Mouse (Mus musculus): ENCODE results near the gene Bglap3. TPM values are rescaled to one million over a fixed set of nuclear protein-coding genes. Genes with fewer than 3 reads are reported as not detected.
A peak's percentile ranks its signal among the peaks of the same experiment; 100 is the strongest.
"Not testable (repeated sequence)": the region's sequence is repeated elsewhere in the genome, so short reads cannot be mapped to it uniquely, and the experiment has no call there.

Bglap3 gene
- total RNA-seq, 2 experiments from 2014 or later, result 1.8 TPM; not detected in 1

DNA sequence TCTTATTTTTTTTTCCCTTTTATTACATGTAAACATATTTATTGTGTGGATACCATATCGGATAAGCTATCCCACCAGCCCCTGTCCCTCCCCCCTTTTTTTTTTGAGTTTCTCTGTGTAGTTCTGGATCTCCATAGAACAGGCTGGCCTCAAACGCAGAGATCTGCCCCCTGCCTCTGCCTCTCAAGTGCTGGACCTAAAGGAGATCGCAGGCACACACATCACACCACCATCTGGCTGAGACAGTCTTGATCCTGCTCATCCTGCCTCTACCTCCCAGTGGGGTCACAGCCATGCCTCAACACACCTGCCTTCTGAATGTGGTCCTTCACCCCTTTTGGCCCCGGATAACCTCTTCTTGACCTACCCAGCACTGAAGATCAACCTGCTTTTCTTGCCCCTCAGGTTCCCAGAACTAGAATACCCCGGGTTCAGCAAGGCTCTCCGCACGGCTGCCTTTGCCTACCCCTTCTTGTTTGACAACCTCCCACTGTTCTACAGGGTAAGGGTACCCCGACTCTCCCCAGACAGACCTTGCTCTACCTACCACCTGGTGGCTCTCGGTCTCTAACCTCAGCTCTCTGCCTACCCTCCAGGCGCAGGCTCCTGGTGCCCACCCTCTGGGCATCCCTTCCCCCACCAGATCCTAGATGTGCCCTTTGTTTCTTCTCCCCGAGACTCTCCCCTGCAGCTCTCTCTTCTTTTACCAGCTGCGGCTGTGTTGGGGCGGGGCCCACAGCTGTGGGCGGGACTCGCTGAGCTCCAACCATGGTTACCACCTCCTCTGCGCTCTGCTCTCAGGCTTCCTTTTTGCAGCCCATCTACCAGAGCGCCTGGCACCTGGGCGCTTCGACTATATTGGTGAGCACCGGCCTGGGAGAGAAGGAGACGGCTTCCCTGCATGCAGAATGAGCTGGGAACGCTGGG, 9.1 kb upstream of the Bglap3 start:
- intact Hi-C loops (cut with DNase I); DNase-seq (ENCODE audit: low spot score in 2 of 2): not testable (repeated sequence)

- intact Hi-C loops (cut with DNase I); DNase-seq (ENCODE audit: low spot score in 2 of 2): not testable (repeated sequence)
Observed at GRCm38 (mm10) chr3:88378599-88378998, 6.1 kb upstream of the Bglap3 start, which contains the start of gene Bglap2. Gene Bglap2 (minus strand): TSS chr3:88378699.

- DNase-seq (ENCODE audit: low spot score in 2 of 2); intact Hi-C loops (cut with DNase I): not testable (repeated sequence)
Observed at GRCm38 (mm10) chr3:88376644-88377043, 4.1 kb upstream of the Bglap3 start.

- intact Hi-C loops (cut with DNase I), result not testable (repeated sequence)
Observed at GRCm38 (mm10) chr3:88375750-88376626, 3.4 kb upstream of the Bglap3 start.

DNA sequence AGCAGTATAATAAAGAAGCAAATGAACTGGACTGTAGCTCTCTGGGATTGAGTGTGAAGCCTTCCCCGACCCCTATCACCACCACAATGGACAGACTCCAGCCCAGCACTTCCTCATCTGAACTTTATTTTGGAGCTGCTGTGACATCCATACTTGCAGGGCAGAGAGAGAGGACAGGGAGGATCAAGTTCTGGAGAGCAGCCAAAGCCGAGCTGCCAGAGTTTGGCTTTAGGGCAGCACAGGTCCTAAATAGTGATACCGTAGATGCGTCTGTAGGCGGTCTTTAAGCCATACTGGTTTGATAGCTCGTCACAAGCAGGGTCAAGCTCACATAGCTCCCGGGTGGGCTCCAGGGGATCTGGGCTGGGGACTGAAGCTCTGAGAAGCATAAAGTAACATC, 4.0 kb downstream of the Bglap3 start:
- intact Hi-C loops (cut with DNase I); DNase-seq (ENCODE audit: low spot score in 2 of 2): not testable (repeated sequence)

More at GRCm38 (mm10) chr3:88375750-88376626, 3.4 kb upstream of the Bglap3 start:
- DNase-seq (ENCODE audit: low spot score in 2 of 2), result not testable (repeated sequence)

GRCm38 (mm10) chr3:88367517-88367916, 5.0 kb downstream of the Bglap3 start:
- intact Hi-C loops (cut with DNase I), result not testable (repeated sequence)

GRCm38 (mm10) chr3:88366830-88367428, 5.6 kb downstream of the Bglap3 start:
- intact Hi-C loops (cut with DNase I), result not testable (repeated sequence)
- peak; percentile 72 to 75 for DNase-seq (ENCODE audit: low spot score in 2 of 2)

More at GRCm38 (mm10) chr3:88367517-88367916, 5.0 kb downstream of the Bglap3 start:
- DNase-seq (ENCODE audit: low spot score in 2 of 2), result not testable (repeated sequence)

- DNase-seq (ENCODE audit: low spot score in 2 of 2), result peak in 1 of 2 experiments; percentile 43
- intact Hi-C loops (cut with DNase I), result no loop called here
Observed at GRCm38 (mm10) chr3:88365705-88366361, 6.7 kb downstream of the Bglap3 start.

DNA sequence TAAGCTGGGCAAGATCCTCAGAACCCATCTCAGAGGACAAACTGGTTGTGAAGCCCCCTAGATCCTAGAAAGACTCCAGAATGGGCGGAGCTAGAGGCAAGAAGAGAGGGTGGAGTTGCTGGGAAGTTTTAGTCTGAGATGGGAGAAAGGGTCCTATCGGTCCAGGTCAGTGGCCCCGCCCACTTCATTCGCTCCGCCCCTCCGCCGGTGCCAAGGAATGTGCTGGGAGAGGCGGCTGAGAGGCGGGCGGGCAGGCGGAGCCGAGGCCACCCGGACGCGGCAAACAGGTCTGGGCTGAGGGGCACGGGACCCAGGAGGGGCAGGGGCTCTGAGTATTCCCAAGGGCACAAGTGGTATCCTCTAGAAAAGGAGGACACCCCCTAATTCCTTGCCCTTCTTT, 8.2 kb downstream of the Bglap3 start, which contains the start of gene Paqr6:
Paqr6 (plus strand) TSS at position 248 of the 400 bp plus-strand sequence.
- intact Hi-C loops (cut with DNase I), result no loop called here
- DNase-seq (ENCODE audit: low spot score in 2 of 2), result no peak

GRCm38 (mm10) chr3:88363700-88364099, 8.8 kb downstream of the Bglap3 start:
- intact Hi-C loops (cut with DNase I), result no loop called here
- DNase-seq (ENCODE audit: low spot score in 2 of 2), result no peak

GRCm38 (mm10) chr3:88361612-88362313, 10.8 kb downstream of the Bglap3 start:
- intact Hi-C loops (cut with DNase I), result no loop called here
- DNase-seq (ENCODE audit: low spot score in 2 of 2), result no peak

DNA sequence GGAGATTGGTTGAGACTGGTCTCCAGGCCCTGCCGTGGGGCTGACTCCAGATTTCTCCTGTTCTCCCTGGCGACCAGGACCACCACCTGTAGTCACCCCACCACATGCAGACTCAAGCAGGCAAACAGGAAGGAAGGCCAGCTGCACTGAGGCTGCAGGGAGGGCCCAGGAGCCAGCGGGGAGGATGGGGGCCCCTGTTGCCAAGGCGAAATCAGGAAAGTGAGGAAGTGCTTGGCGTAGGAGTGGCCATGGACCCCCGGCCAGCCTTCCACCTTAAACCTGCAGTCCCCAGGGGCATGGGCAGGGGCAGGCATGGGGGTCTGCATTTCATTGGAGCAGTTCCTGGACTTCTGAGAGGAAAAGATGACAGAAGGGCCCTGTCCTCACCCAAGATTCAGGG, 11.4 kb downstream of the Bglap3 start:
- intact Hi-C loops (cut with DNase I), result no loop called here
- no peak for DNase-seq (ENCODE audit: low spot score in 2 of 2)

- no peak for DNase-seq (ENCODE audit: low spot score in 2 of 2)
- intact Hi-C loops (cut with DNase I), result no loop called here
Observed at GRCm38 (mm10) chr3:88359989-88360388, 12.6 kb downstream of the Bglap3 start.

GRCm38 (mm10) chr3:88359584-88359983, 13.0 kb downstream of the Bglap3 start:
- intact Hi-C loops (cut with DNase I), result no loop called here
- no peak for DNase-seq (ENCODE audit: low spot score in 2 of 2)

GRCm38 (mm10) chr3:88354396-88355165, 18.0 kb downstream of the Bglap3 start:
- DNase-seq (ENCODE audit: low spot score in 2 of 2), result no peak

GRCm38 (mm10) chr3:88352907-88353306, 19.6 kb downstream of the Bglap3 start:
- DNase-seq (ENCODE audit: low spot score in 2 of 2), result no peak
- intact Hi-C loops (cut with DNase I), result loop anchor here (5.0 kb wide), 1 partner anchor 41 kb away; no protein-coding TSS in a partner anchor

More at GRCm38 (mm10) chr3:88354396-88355165, 18.0 kb downstream of the Bglap3 start:
- intact Hi-C loops (cut with DNase I), result loop anchor here (5.0 kb wide), 1 partner anchor 42 kb away; no protein-coding TSS in a partner anchor

DNA sequence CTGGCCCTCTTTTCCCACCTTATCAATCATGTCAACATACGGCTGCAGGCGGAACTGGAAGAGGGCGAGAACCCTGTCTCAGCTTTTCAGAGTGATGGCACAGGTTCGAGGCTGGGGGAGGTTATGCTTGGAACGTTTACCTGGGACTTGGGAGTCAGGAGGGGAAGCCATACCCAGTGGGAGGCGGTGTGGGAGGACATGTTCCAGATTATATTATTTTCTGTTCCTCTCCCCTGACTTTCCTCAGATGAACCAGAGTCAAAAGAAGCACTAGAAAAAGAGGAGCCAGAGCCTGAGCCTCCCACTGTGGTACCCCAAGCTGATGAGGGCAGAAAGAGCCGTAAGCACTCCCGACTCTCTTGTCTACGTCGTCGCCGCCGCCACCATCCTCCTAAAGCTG, 21.8 kb downstream of the Bglap3 start:
- intact Hi-C loops (cut with DNase I), result loop anchor here (5.0 kb wide), 1 partner anchor 38 kb away; no protein-coding TSS in a partner anchor
- DNase-seq (ENCODE audit: low spot score in 2 of 2), result no peak
